Mouse (Mus musculus): ENCODE results near the gene Stx19. TPM values are rescaled to one million over a fixed set of nuclear protein-coding genes. Genes with fewer than 3 reads are reported as not detected.

Stx19 gene
- polyA plus RNA-seq (2014; fragmentation: Nextera tagmentation; extraction: Ambion mirVana), result 5.6 TPM in 2 replicates

- Histone ChIP-seq H3K27ac (ENCODE audit: low read length) (peak within 1 kb of the TSS; percentile 61), H3K9me3 (ENCODE audit: control insufficient read depth, low read depth, low read length) (no peaks in the 10 kb centered on the region), H3K9ac (replicated peaks; ENCODE audit: low read depth, low read length) (no peak within 1 kb of the TSS), H3K4me2 (replicated peaks; ENCODE audit: low read depth, low read length) (no peak within 1 kb of the TSS; the same call in 1 of the 2 replicates), H3K4me1 (ENCODE audit: control insufficient read depth, insufficient read depth, low read length) (no peaks in the 10 kb centered on the region; the same call in 1 of the 2 replicates), H3K27me3 (ENCODE audit: control insufficient read depth, insufficient read depth, low read length) (no peaks in the 10 kb centered on the region), H3K36me3 (ENCODE audit: control insufficient read depth, insufficient read depth, low read length) (no peaks in the 10 kb centered on the region), H3K4me3 (ENCODE audit: low read depth, low read length) (no peak within 1 kb of the TSS)
- ATAC-seq (ENCODE audit: insufficient number of reproducible peaks, insufficient read depth, low FRiP score, low read depth), result peak; percentile 90
- WGBS, result 43% methylated on average over 5 of the region's 5 CpGs
These were observed at the start of gene Stx19 for GRCm38 (mm10) chr16:62814491-62814890. Gene Stx19, plus strand, starts transcription at chr16:62814676.

GRCm38 (mm10) chr16:62773462-62773861 is 41.0 kb upstream of the Stx19 start:
- Histone ChIP-seq H3K9ac (replicated peaks; ENCODE audit: low read depth, low read length) (no peak overlapping the region), H3K4me1 (ENCODE audit: control insufficient read depth, insufficient read depth, low read length) (no peaks in the 10 kb centered on the region; the same call in 1 of the 2 replicates), H3K36me3 (ENCODE audit: control insufficient read depth, insufficient read depth, low read length) (no peaks in the 10 kb centered on the region; the same call in 1 of the 2 replicates), H3K9me3 (ENCODE audit: control insufficient read depth, low read depth, low read length) (no peaks in the 10 kb centered on the region), H3K27me3 (ENCODE audit: control insufficient read depth, insufficient read depth, low read length) (no peaks in the 10 kb centered on the region), H3K4me2 (replicated peaks; ENCODE audit: low read depth, low read length) (no peak overlapping the region), H3K4me3 (ENCODE audit: low read depth, low read length) (no peak overlapping the region), H3K27ac (ENCODE audit: low read length) (no peak overlapping the region)
- 77% methylated on average over 4 of the region's 4 CpGs for WGBS
- no peak for ATAC-seq (ENCODE audit: insufficient number of reproducible peaks, insufficient read depth, low FRiP score, low read depth)

- no peak overlapping the region for H3K27ac ChIP-seq (ENCODE audit: low read length)
- H3K9ac ChIP-seq (replicated peaks; ENCODE audit: low read depth, low read length), result no peak overlapping the region
- no peak for ATAC-seq (ENCODE audit: insufficient number of reproducible peaks, insufficient read depth, low FRiP score, low read depth)
- no peak overlapping the region for H3K4me3 ChIP-seq (ENCODE audit: low read depth, low read length)
- H3K9me3 ChIP-seq (ENCODE audit: control insufficient read depth, low read depth, low read length), result no peaks in the 10 kb centered on the region
- H3K4me1 ChIP-seq (ENCODE audit: control insufficient read depth, insufficient read depth, low read length), result no peaks in the 10 kb centered on the region; the same call in 1 of the 2 replicates
- 77% methylated on average over 11 of the region's 11 CpGs for WGBS
- H3K4me2 ChIP-seq (replicated peaks; ENCODE audit: low read depth, low read length), result no peak overlapping the region
- H3K27me3 ChIP-seq (ENCODE audit: control insufficient read depth, insufficient read depth, low read length), result no peaks in the 10 kb centered on the region
- no peaks in the 10 kb centered on the region; the same call in 1 of the 2 replicates for H3K36me3 ChIP-seq (ENCODE audit: control insufficient read depth, insufficient read depth, low read length)
These were observed 38.4 kb upstream of the Stx19 start for GRCm38 (mm10) chr16:62776034-62776433.

GRCm38 (mm10) chr16:62778282-62778681 is 36.2 kb upstream of the Stx19 start:
- no peak overlapping the region for H3K27ac ChIP-seq (ENCODE audit: low read length)
- ATAC-seq (ENCODE audit: insufficient number of reproducible peaks, insufficient read depth, low FRiP score, low read depth), result no peak
- no peaks in the 10 kb centered on the region; the same call in 1 of the 2 replicates for H3K36me3 ChIP-seq (ENCODE audit: control insufficient read depth, insufficient read depth, low read length)
- H3K4me1 ChIP-seq (ENCODE audit: control insufficient read depth, insufficient read depth, low read length), result no peaks in the 10 kb centered on the region; the same call in 1 of the 2 replicates
- no peaks in the 10 kb centered on the region for H3K9me3 ChIP-seq (ENCODE audit: control insufficient read depth, low read depth, low read length)
- WGBS, result 49% methylated on average over 10 of the region's 10 CpGs
- H3K4me3 ChIP-seq (ENCODE audit: low read depth, low read length), result no peak overlapping the region
- H3K9ac ChIP-seq (replicated peaks; ENCODE audit: low read depth, low read length), result no peak overlapping the region
- H3K4me2 ChIP-seq (replicated peaks; ENCODE audit: low read depth, low read length), result no peak overlapping the region
- no peaks in the 10 kb centered on the region for H3K27me3 ChIP-seq (ENCODE audit: control insufficient read depth, insufficient read depth, low read length)

GRCm38 (mm10) chr16:62782229-62782628 is 32.2 kb upstream of the Stx19 start:
- no peak overlapping the region for H3K4me2 ChIP-seq (replicated peaks; ENCODE audit: low read depth, low read length)
- no peaks in the 10 kb centered on the region for H3K27me3 ChIP-seq (ENCODE audit: control insufficient read depth, insufficient read depth, low read length)
- H3K4me1 ChIP-seq (ENCODE audit: control insufficient read depth, insufficient read depth, low read length), result peaks cover 3% of the 10 kb centered on the region; the same call in 1 of the 2 replicates
- H3K9ac ChIP-seq (replicated peaks; ENCODE audit: low read depth, low read length), result no peak overlapping the region
- H3K9me3 ChIP-seq (ENCODE audit: control insufficient read depth, low read depth, low read length), result no peaks in the 10 kb centered on the region
- H3K27ac ChIP-seq (ENCODE audit: low read length), result no peak overlapping the region
- no peak overlapping the region for H3K4me3 ChIP-seq (ENCODE audit: low read depth, low read length)
- WGBS, result 60% methylated on average over 5 of the region's 5 CpGs
- ATAC-seq (ENCODE audit: insufficient number of reproducible peaks, insufficient read depth, low FRiP score, low read depth), result no peak
- H3K36me3 ChIP-seq (ENCODE audit: control insufficient read depth, insufficient read depth, low read length), result no peaks in the 10 kb centered on the region; the same call in 1 of the 2 replicates

- Histone ChIP-seq H3K9me3 (ENCODE audit: control insufficient read depth, low read depth, low read length) (no peaks in the 10 kb centered on the region), H3K27ac (ENCODE audit: low read length) (peak within 1 kb of the TSS; percentile 94), H3K4me2 (replicated peaks; ENCODE audit: low read depth, low read length) (peak within 1 kb of the TSS; percentile 56), H3K9ac (replicated peaks; ENCODE audit: low read depth, low read length) (peak within 1 kb of the TSS; percentile 77), H3K36me3 (ENCODE audit: control insufficient read depth, insufficient read depth, low read length) (no peaks in the 10 kb centered on the region), H3K4me3 (ENCODE audit: low read depth, low read length) (peak within 1 kb of the TSS; percentile 53), H3K4me1 (ENCODE audit: control insufficient read depth, insufficient read depth, low read length) (peaks cover 3% of the 10 kb centered on the region; the same call in 1 of the 2 replicates), H3K27me3 (ENCODE audit: control insufficient read depth, insufficient read depth, low read length) (no peaks in the 10 kb centered on the region)
- 1% methylated on average over 41 of the region's 41 CpGs for WGBS
- peak; percentile 97 for ATAC-seq (ENCODE audit: insufficient number of reproducible peaks, insufficient read depth, low FRiP score, low read depth)
These were observed 27.7 kb upstream of the Stx19 start, which contains the start of gene Nsun3 for GRCm38 (mm10) chr16:62786621-62787331. Gene Nsun3, minus strand, starts transcription at chr16:62786818.

GRCm38 (mm10) chr16:62796608-62797007 is 17.9 kb upstream of the Stx19 start:
- Histone ChIP-seq H3K4me2 (replicated peaks; ENCODE audit: low read depth, low read length) (no peak overlapping the region), H3K4me1 (ENCODE audit: control insufficient read depth, insufficient read depth, low read length) (no peaks in the 10 kb centered on the region), H3K27me3 (ENCODE audit: control insufficient read depth, insufficient read depth, low read length) (no peaks in the 10 kb centered on the region), H3K9me3 (ENCODE audit: control insufficient read depth, low read depth, low read length) (no peaks in the 10 kb centered on the region), H3K36me3 (ENCODE audit: control insufficient read depth, insufficient read depth, low read length) (no peaks in the 10 kb centered on the region; the same call in 1 of the 2 replicates), H3K9ac (replicated peaks; ENCODE audit: low read depth, low read length) (no peak overlapping the region), H3K27ac (ENCODE audit: low read length) (no peak overlapping the region), H3K4me3 (ENCODE audit: low read depth, low read length) (no peak overlapping the region)
- WGBS, result 74% methylated on average over 1 of the region's 1 CpGs
- ATAC-seq (ENCODE audit: insufficient number of reproducible peaks, insufficient read depth, low FRiP score, low read depth), result no peak

- Histone ChIP-seq H3K4me2 (replicated peaks; ENCODE audit: low read depth, low read length) (no peak overlapping the region), H3K27me3 (ENCODE audit: control insufficient read depth, insufficient read depth, low read length) (no peaks in the 10 kb centered on the region), H3K4me3 (ENCODE audit: low read depth, low read length) (no peak overlapping the region), H3K9ac (replicated peaks; ENCODE audit: low read depth, low read length) (no peak overlapping the region), H3K27ac (ENCODE audit: low read length) (peak overlapping the region; percentile 7; the same call in 1 of the 2 replicates), H3K36me3 (ENCODE audit: control insufficient read depth, insufficient read depth, low read length) (peaks cover 2% of the 10 kb centered on the region; the same call in 1 of the 2 replicates), H3K4me1 (ENCODE audit: control insufficient read depth, insufficient read depth, low read length) (no peaks in the 10 kb centered on the region), H3K9me3 (ENCODE audit: control insufficient read depth, low read depth, low read length) (no peaks in the 10 kb centered on the region)
- WGBS, result 86% methylated on average over 3 of the region's 3 CpGs
- no peak for ATAC-seq (ENCODE audit: insufficient number of reproducible peaks, insufficient read depth, low FRiP score, low read depth)
These were observed 15.7 kb upstream of the Stx19 start for GRCm38 (mm10) chr16:62798808-62799207.
